In the genomic region with DNA sequence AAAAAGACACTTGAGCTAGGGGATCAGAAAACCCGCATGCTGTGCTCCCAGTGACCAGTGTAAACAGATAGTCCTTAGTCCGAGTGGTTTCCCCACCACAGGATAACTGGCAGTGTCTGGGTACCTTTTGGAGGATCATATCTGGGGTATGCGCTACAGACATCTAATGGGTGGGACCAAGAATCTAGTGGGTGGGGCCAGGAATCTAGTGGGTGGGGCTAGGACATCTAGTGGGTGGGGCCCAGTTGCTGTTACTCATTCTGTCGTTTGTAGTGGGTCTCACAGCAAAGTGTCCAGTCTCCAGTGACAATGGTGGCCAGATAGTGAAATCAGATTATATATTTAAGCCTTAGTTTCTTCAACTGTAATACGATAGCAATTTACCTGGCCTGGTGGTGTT, we compare ENCODE assay signal across 27 mouse cellular contexts. TPM values are rescaled to one million over a fixed set of nuclear protein-coding genes. Genes with fewer than 3 reads are reported as not detected.
DNase-seq lines count a peak whose midpoint lies in the region; ATAC-seq and TF ChIP-seq lines count a peak whose summit lies in the region.
"Had no signal": no experiment of that assay in that cellular context is flagged by ENCODE, and none has a peak within 500 bp of the region (broad histone marks: within the 10 kb centered on the region; RNA-seq: fewer than 3 reads in every experiment).

No protein-coding gene starts in this region.

- TF ChIP-seq CTCF in liver, embryonic 14.5 days (IDR thresholded peaks at IDR 0.05; ENCODE audit: low read depth): no peak
- TF ChIP-seq CTCF in thymus, adult 2 months (IDR thresholded peaks at IDR 0.05; ENCODE audit: borderline replicate concordance, control insufficient read depth, extremely low read depth, insufficient read depth, low read length, poor library complexity): no peak

- H3K4me1 ChIP-seq in liver, embryonic 14.5 days (replicated peaks; ENCODE audit: control insufficient read depth in 2 of 2, insufficient read depth in 2 of 2, low read length in 1 of 2): peaks cover 44 to 61% of the 10 kb centered on the region in 2 experiments
- H3K4me1 ChIP-seq in forebrain, embryonic 10.5 days: peaks cover 8% of the 10 kb centered on the region
- H3K4me1 ChIP-seq in thymus, adult 2 months (replicated peaks; ENCODE audit: control insufficient read depth, insufficient read depth, low read length): no peaks in the 10 kb centered on the region
- H3K4me1 ChIP-seq: embryonic facial prominence, embryonic 12.5 days; limb, embryonic 15.5 days; neural tube, embryonic 15.5 days had no signal

- H3K9me3 ChIP-seq in liver, embryonic 14.5 days (ENCODE audit: control insufficient read depth, low read length): no peaks in the 10 kb centered on the region
- H3K9me3 ChIP-seq in forebrain, embryonic 10.5 days: no peaks in the 10 kb centered on the region
- H3K9me3 ChIP-seq: embryonic facial prominence, embryonic 12.5 days; heart, embryonic 12.5 days; limb, embryonic 15.5 days; midbrain, embryonic 12.5 days; neural tube, embryonic 15.5 days had no signal

- no peak overlapping the region for H3K4me3 ChIP-seq in liver, embryonic 14.5 days (ENCODE audit: insufficient read depth in 1 of 2, low read depth in 2 of 2, low read length in 2 of 2)
- no peak overlapping the region for H3K4me3 ChIP-seq in forebrain, embryonic 10.5 days
- no peak overlapping the region for H3K4me3 ChIP-seq in thymus, adult 2 months (ENCODE audit: control insufficient read depth, insufficient read depth, low read length)
- H3K4me3 ChIP-seq: embryonic facial prominence, embryonic 12.5 days; erythroblast, embryonic 14.5 days; heart, embryonic 12.5 days; limb, embryonic 15.5 days; midbrain, embryonic 12.5 days; neural tube, embryonic 15.5 days had no signal

- H3K36me3 ChIP-seq in liver, embryonic 14.5 days (replicated peaks; ENCODE audit: control insufficient read depth, insufficient read depth, low read depth): no peaks in the 10 kb centered on the region
- no peaks in the 10 kb centered on the region for H3K36me3 ChIP-seq in forebrain, embryonic 10.5 days (replicated peaks)
- no peaks in the 10 kb centered on the region for H3K36me3 ChIP-seq in thymus, adult 2 months (ENCODE audit: control insufficient read depth, insufficient read depth, low read length)
- H3K36me3 ChIP-seq: embryonic facial prominence, embryonic 12.5 days; heart, embryonic 12.5 days; limb, embryonic 15.5 days; midbrain, embryonic 12.5 days; neural tube, embryonic 15.5 days had no signal

- peak; percentile 55 for DNase-seq in spleen, adult 12 weeks (ENCODE audit: low spot score)
- no peak for DNase-seq in spleen, adult 18-20 months
- DNase-seq in liver, embryonic 14.5 days (ENCODE audit: low read depth in 3 of 3, low spot score in 3 of 3): peak in 2 of 3 experiments; percentile 51 to 57
- DNase-seq in spleen, postnatal 14 days (ENCODE audit: low spot score in 2 of 2): peak; percentile 38 to 41
- DNase-seq in forebrain, embryonic 10.5 days (ENCODE audit: extremely low spot score, low spot score): no peak
- DNase-seq in thymus, adult 2 months: no peak
- no peak for DNase-seq in MN1 (ENCODE audit: low spot score)
- DNase-seq: adrenal gland, postnatal 14 days; cerebellum, adult 2 months; cerebellum, postnatal 25 days; heart, postnatal 10 days; kidney, postnatal 36 days; lung, postnatal 4 days; thymus, adult 18-20 months; thymus, postnatal 4 days had no signal

- no peak overlapping the region; the same call in 1 of the 2 replicates for H3K4me2 ChIP-seq in liver, embryonic 14.5 days (ENCODE audit: low read depth)
- H3K4me2 ChIP-seq: embryonic facial prominence, embryonic 12.5 days; heart, embryonic 12.5 days; limb, embryonic 15.5 days; midbrain, embryonic 12.5 days; neural tube, embryonic 15.5 days had no signal

- TF ChIP-seq POLR2A in thymus, adult 2 months (IDR thresholded peaks at IDR 0.05; ENCODE audit: control insufficient read depth, extremely low read depth, insufficient read depth, low read length, poor library complexity): no peak

- no peak for TF ChIP-seq EP300 in liver, embryonic 14.5 days (IDR thresholded peaks at IDR 0.05; ENCODE audit: low read depth)

- no peaks in the 10 kb centered on the region for H3K27me3 ChIP-seq in liver, embryonic 14.5 days (ENCODE audit: control insufficient read depth, insufficient read depth, low read length)
- H3K27me3 ChIP-seq in forebrain, embryonic 10.5 days (ENCODE audit: poor library complexity, severe bottlenecking): no peaks in the 10 kb centered on the region
- H3K27me3 ChIP-seq in thymus, adult 2 months (ENCODE audit: control insufficient read depth, insufficient read depth, low read length): no peaks in the 10 kb centered on the region
- H3K27me3 ChIP-seq: embryonic facial prominence, embryonic 12.5 days; heart, embryonic 12.5 days; limb, embryonic 15.5 days; midbrain, embryonic 12.5 days; neural tube, embryonic 15.5 days; Patski had no signal

- no peak overlapping the region for H3K9ac ChIP-seq in liver, embryonic 14.5 days (replicated peaks)
- H3K9ac ChIP-seq: embryonic facial prominence, embryonic 12.5 days; heart, embryonic 12.5 days; limb, embryonic 15.5 days; midbrain, embryonic 12.5 days; neural tube, embryonic 15.5 days had no signal

- peak overlapping the region; percentile 63 for H3K27ac ChIP-seq in liver, embryonic 14.5 days
- no peak overlapping the region for H3K27ac ChIP-seq in forebrain, embryonic 10.5 days
- H3K27ac ChIP-seq in thymus, adult 2 months (ENCODE audit: control insufficient read depth, insufficient read depth, low read length): no peak overlapping the region
- H3K27ac ChIP-seq: embryonic facial prominence, embryonic 12.5 days; hindbrain, postnatal 0 days; limb, embryonic 15.5 days; midbrain, embryonic 12.5 days; neural tube, embryonic 15.5 days had no signal

- ATAC-seq in erythroid progenitor cell, adult 5-6 weeks (replicated peaks; ENCODE audit: low FRiP score, poor library complexity, severe bottlenecking): peak; percentile 53
- peak; percentile 32; the same call in 1 of the 2 replicates for ATAC-seq in liver, embryonic 14.5 days (ENCODE audit: insufficient read depth)
- ATAC-seq: CD4-positive, CD25-positive, alpha-beta regulatory T cell, adult 4 months; forebrain, embryonic 14.5 days; hindbrain, postnatal 0 days; intestine, embryonic 16.5 days; Patski had no signal

- WGBS in liver, embryonic 14.5 days (ENCODE audit: insufficient replicate concordance): 28% methylated on average over 5 of the region's 5 CpGs
- 81% methylated on average over 5 of the region's 5 CpGs for WGBS in forebrain, embryonic 10.5 days
- WGBS in thymus, adult 2 months: 84% methylated on average over 5 of the region's 5 CpGs

RNA-seq across cellular contexts. Expression of a gene that starts 14.5 kb away (rescaled TPM):
- 8.8 and 31.4 TPM in 2 replicates for total RNA-seq in erythroid progenitor cell, adult 5-6 weeks (2015; ENCODE audit: low replicate concordance)
- total RNA-seq in erythroid progenitor cell, adult 5-6 weeks (2017; ENCODE audit: low replicate concordance): 19.9 and 33.4 TPM in 2 replicates
- polyA plus RNA-seq in liver, embryonic 14.5 days (2012; rRNA removed): 5.4 and 9.0 TPM in 2 replicates
- 11.1 and 14.9 TPM in 2 replicates for polyA plus RNA-seq in liver, embryonic 14.5 days (2014; fragmentation: Nextera tagmentation; extraction: Ambion mirVana)
- 4.1 and 5.9 TPM in 2 replicates for polyA plus RNA-seq in forebrain, embryonic 10.5 days (2016; fragmentation: Nextera tagmentation; extraction: Ambion mirVana)
- polyA plus RNA-seq in thymus, adult 2 months (2012; rRNA removed): 19.5 and 32.3 TPM in 2 replicates
- polyA plus RNA-seq: CD4-positive, CD25-positive, alpha-beta regulatory T cell, adult 4 months had no signal

Comparison
In these comparisons a context has a peak if more than half of its experiments do, and no peak if none do; other contexts are left out.
1. DNase-seq: peak in spleen, adult 12 weeks (single experiment), liver, embryonic 14.5 days (2 of 3) and spleen, postnatal 14 days (2 of 2); none in spleen, adult 18-20 months (0 of 2), forebrain, embryonic 10.5 days (single experiment), thymus, adult 2 months (single experiment) and MN1 (single experiment).